Mouse (Mus musculus) monocyte, adult 59 days (primary cell): ENCODE measurements around the gene Med13. TPM values are rescaled to one million over a fixed set of nuclear protein-coding genes. Genes with fewer than 3 reads are reported as not detected.

ENCODE experiments used
- total RNA-seq, 2 experiments: library from RNA; stranded (reverse); gene quantifications; one replicate each; pipeline ENCODE4 v1.2.4; 2023

Gene Med13
- total RNA-seq, result 10 to 100 TPM; 62.9 to 73.1 TPM

GRCm38 (mm10) chr11:86356854-86357788 is at the start of gene Med13:
TSS of gene Med13 (minus strand) at chr11:86357602.

GRCm38 (mm10) chr11:86257460-86258076 is 99.8 kb downstream of the Med13 start, which contains the start of gene Ints2:
TSS of gene Ints2 (minus strand) at chr11:86257575.

Other genes with a start within 250 kb of the Med13 start
- 1 to 10 TPM; 1.2 to 2.4 TPM for gene Brip1, start 156.4 kb downstream of the Med13 start, total RNA-seq
- 1 to 10 TPM; 5.5 to 7.7 TPM for gene Ints2, start 100.0 kb downstream of the Med13 start, total RNA-seq
- 10 to 100 TPM; 57.6 to 70.7 TPM for gene Rnft1, start 127.1 kb upstream of the Med13 start, total RNA-seq
- 10 to 100 TPM; 35.7 to 41.4 TPM for gene Rps6kb1, start 187.2 kb upstream of the Med13 start, total RNA-seq
- gene Tubd1, start 187.4 kb upstream of the Med13 start, total RNA-seq, result 1 to 10 TPM; 3.2 to 4.0 TPM